Mouse (Mus musculus): ENCODE results near the gene Ttyh1. TPM values are rescaled to one million over a fixed set of nuclear protein-coding genes. Genes with fewer than 3 reads are reported as not detected.
A peak's percentile ranks its signal among the peaks of the same experiment; 100 is the strongest.

Gene Ttyh1
- polyA plus RNA-seq, 1 experiment from 2014 or later = 97.4 TPM

- WGBS = under 1% methylated on average over 70 of the region's 78 CpGs
- H3K9me3 ChIP-seq (ENCODE audit: control insufficient read depth, low read length) = no peaks in the 10 kb centered on the region
- peaks cover 15% of the 10 kb centered on the region for H3K4me1 ChIP-seq (replicated peaks; ENCODE audit: control insufficient read depth, insufficient read depth, low read length)
- peak within 1 kb of the TSS; percentile 98 for H3K4me2 ChIP-seq (ENCODE audit: low read length)
- peak; percentile 99 for ATAC-seq
- peak within 1 kb of the TSS; percentile 98 for H3K27ac ChIP-seq (ENCODE audit: low read length)
- H3K4me3 ChIP-seq (replicated peaks; ENCODE audit: low read length) = peak within 1 kb of the TSS; percentile 64
- H3K36me3 ChIP-seq (ENCODE audit: control insufficient read depth, insufficient read depth) = peaks cover 25% of the 10 kb centered on the region
- no peaks in the 10 kb centered on the region for H3K27me3 ChIP-seq (replicated peaks; ENCODE audit: control insufficient read depth, insufficient read depth, low read length)
- peak within 1 kb of the TSS; percentile 92 for H3K9ac ChIP-seq (replicated peaks; ENCODE audit: low read depth, low read length)
Observed at GRCm38 (mm10) chr7:4136771-4137531, 17.7 kb downstream of the Ttyh1 start, which contains the start of gene Leng8. Leng8 (plus strand) TSS chr7:4137039.

- no peaks in the 10 kb centered on the region for H3K9me3 ChIP-seq (ENCODE audit: control insufficient read depth, low read length)
- H3K4me2 ChIP-seq (ENCODE audit: low read length) = peak overlapping the region; percentile 98
- WGBS = 48% methylated on average over 3 of the region's 3 CpGs
- H3K27me3 ChIP-seq (replicated peaks; ENCODE audit: control insufficient read depth, insufficient read depth, low read length) = no peaks in the 10 kb centered on the region
- H3K9ac ChIP-seq (replicated peaks; ENCODE audit: low read depth, low read length) = peak overlapping the region; percentile 92
- ATAC-seq = no peak
- peaks cover 33% of the 10 kb centered on the region for H3K36me3 ChIP-seq (ENCODE audit: control insufficient read depth, insufficient read depth)
- peak overlapping the region; percentile 98; the same call in 1 of the 2 replicates for H3K27ac ChIP-seq (ENCODE audit: low read length)
- H3K4me1 ChIP-seq (replicated peaks; ENCODE audit: control insufficient read depth, insufficient read depth, low read length) = peaks cover 15% of the 10 kb centered on the region
- H3K4me3 ChIP-seq (replicated peaks; ENCODE audit: low read length) = peak overlapping the region; percentile 64
Observed at GRCm38 (mm10) chr7:4137746-4138145, 18.5 kb downstream of the Ttyh1 start.

- Histone ChIP-seq H3K9me3 (ENCODE audit: control insufficient read depth, low read length) (no peaks in the 10 kb centered on the region), H3K9ac (replicated peaks; ENCODE audit: low read depth, low read length) (peak overlapping the region; percentile 92)
Observed at GRCm38 (mm10) chr7:4138181-4138580, 19.0 kb downstream of the Ttyh1 start.

GRCm38 (mm10) chr7:4138671-4139070 lies 19.5 kb downstream of the Ttyh1 start:
- H3K4me1 ChIP-seq (replicated peaks; ENCODE audit: control insufficient read depth, insufficient read depth, low read length) = peaks cover 15% of the 10 kb centered on the region
- no peak for ATAC-seq
- no peak overlapping the region for H3K4me2 ChIP-seq (ENCODE audit: low read length)
- peaks cover 42% of the 10 kb centered on the region for H3K36me3 ChIP-seq (ENCODE audit: control insufficient read depth, insufficient read depth)
- H3K9ac ChIP-seq (replicated peaks; ENCODE audit: low read depth, low read length) = no peak overlapping the region
- WGBS = 91% methylated on average over 7 of the region's 7 CpGs
- no peak overlapping the region for H3K27ac ChIP-seq (ENCODE audit: low read length)
- no peaks in the 10 kb centered on the region for H3K9me3 ChIP-seq (ENCODE audit: control insufficient read depth, low read length)
- no peaks in the 10 kb centered on the region for H3K27me3 ChIP-seq (replicated peaks; ENCODE audit: control insufficient read depth, insufficient read depth, low read length)
- no peak overlapping the region for H3K4me3 ChIP-seq (replicated peaks; ENCODE audit: low read length)

More at GRCm38 (mm10) chr7:4138181-4138580, 19.0 kb downstream of the Ttyh1 start:
- Histone ChIP-seq H3K27ac (ENCODE audit: low read length) (no peak overlapping the region), H3K4me1 (replicated peaks; ENCODE audit: control insufficient read depth, insufficient read depth, low read length) (peaks cover 15% of the 10 kb centered on the region), H3K4me2 (ENCODE audit: low read length) (peak overlapping the region; percentile 98), H3K27me3 (replicated peaks; ENCODE audit: control insufficient read depth, insufficient read depth, low read length) (no peaks in the 10 kb centered on the region), H3K36me3 (ENCODE audit: control insufficient read depth, insufficient read depth) (peaks cover 37% of the 10 kb centered on the region), H3K4me3 (replicated peaks; ENCODE audit: low read length) (peak overlapping the region; percentile 64)
- ATAC-seq = no peak
- WGBS = 79% methylated on average over 2 of the region's 2 CpGs

GRCm38 (mm10) chr7:4139391-4139790 lies 20.2 kb downstream of the Ttyh1 start:
- Histone ChIP-seq H3K27ac (ENCODE audit: low read length) (no peak overlapping the region), H3K4me1 (replicated peaks; ENCODE audit: control insufficient read depth, insufficient read depth, low read length) (peaks cover 15% of the 10 kb centered on the region), H3K9me3 (ENCODE audit: control insufficient read depth, low read length) (no peaks in the 10 kb centered on the region), H3K4me3 (replicated peaks; ENCODE audit: low read length) (no peak overlapping the region), H3K9ac (replicated peaks; ENCODE audit: low read depth, low read length) (no peak overlapping the region), H3K4me2 (ENCODE audit: low read length) (no peak overlapping the region), H3K36me3 (ENCODE audit: control insufficient read depth, insufficient read depth) (peaks cover 49% of the 10 kb centered on the region), H3K27me3 (replicated peaks; ENCODE audit: control insufficient read depth, insufficient read depth, low read length) (no peaks in the 10 kb centered on the region)
- ATAC-seq = no peak
- 96% methylated on average over 5 of the region's 5 CpGs for WGBS

- no peak overlapping the region for H3K27ac ChIP-seq (ENCODE audit: low read length)
- no peaks in the 10 kb centered on the region for H3K27me3 ChIP-seq (replicated peaks; ENCODE audit: control insufficient read depth, insufficient read depth, low read length)
- H3K4me3 ChIP-seq (replicated peaks; ENCODE audit: low read length) = no peak overlapping the region
- no peak overlapping the region for H3K4me2 ChIP-seq (ENCODE audit: low read length)
- H3K9ac ChIP-seq (replicated peaks; ENCODE audit: low read depth, low read length) = no peak overlapping the region
- no peaks in the 10 kb centered on the region for H3K9me3 ChIP-seq (ENCODE audit: control insufficient read depth, low read length)
- WGBS = 94% methylated on average over 6 of the region's 6 CpGs
- H3K4me1 ChIP-seq (replicated peaks; ENCODE audit: control insufficient read depth, insufficient read depth, low read length) = peaks cover 11% of the 10 kb centered on the region
- H3K36me3 ChIP-seq (ENCODE audit: control insufficient read depth, insufficient read depth) = peaks cover 71% of the 10 kb centered on the region
- no peak for ATAC-seq
Observed at GRCm38 (mm10) chr7:4141648-4142325, 22.6 kb downstream of the Ttyh1 start.

- H3K4me3 ChIP-seq (replicated peaks; ENCODE audit: low read length) = no peak overlapping the region
- ATAC-seq = no peak
- 96% methylated on average over 10 of the region's 10 CpGs for WGBS
- no peak overlapping the region for H3K4me2 ChIP-seq (ENCODE audit: low read length)
- no peaks in the 10 kb centered on the region for H3K27me3 ChIP-seq (replicated peaks; ENCODE audit: control insufficient read depth, insufficient read depth, low read length)
- peaks cover 7% of the 10 kb centered on the region for H3K4me1 ChIP-seq (replicated peaks; ENCODE audit: control insufficient read depth, insufficient read depth, low read length)
- H3K27ac ChIP-seq (ENCODE audit: low read length) = no peak overlapping the region
- H3K9ac ChIP-seq (replicated peaks; ENCODE audit: low read depth, low read length) = no peak overlapping the region
- peaks cover 73% of the 10 kb centered on the region for H3K36me3 ChIP-seq (ENCODE audit: control insufficient read depth, insufficient read depth)
- no peaks in the 10 kb centered on the region for H3K9me3 ChIP-seq (ENCODE audit: control insufficient read depth, low read length)
Observed at GRCm38 (mm10) chr7:4142796-4143445, 23.7 kb downstream of the Ttyh1 start.

GRCm38 (mm10) chr7:4143506-4143905 lies 24.3 kb downstream of the Ttyh1 start:
- WGBS = 95% methylated on average over 19 of the region's 19 CpGs
- Histone ChIP-seq H3K9me3 (ENCODE audit: control insufficient read depth, low read length) (no peaks in the 10 kb centered on the region), H3K4me3 (replicated peaks; ENCODE audit: low read length) (no peak overlapping the region), H3K9ac (replicated peaks; ENCODE audit: low read depth, low read length) (no peak overlapping the region), H3K27me3 (replicated peaks; ENCODE audit: control insufficient read depth, insufficient read depth, low read length) (no peaks in the 10 kb centered on the region), H3K4me2 (ENCODE audit: low read length) (no peak overlapping the region), H3K27ac (ENCODE audit: low read length) (no peak overlapping the region), H3K4me1 (replicated peaks; ENCODE audit: control insufficient read depth, insufficient read depth, low read length) (peaks cover 6% of the 10 kb centered on the region), H3K36me3 (ENCODE audit: control insufficient read depth, insufficient read depth) (peaks cover 73% of the 10 kb centered on the region)
- ATAC-seq = no peak

GRCm38 (mm10) chr7:4144046-4144445 lies 24.8 kb downstream of the Ttyh1 start:
- Histone ChIP-seq H3K4me1 (replicated peaks; ENCODE audit: control insufficient read depth, insufficient read depth, low read length) (peaks cover 10% of the 10 kb centered on the region), H3K9ac (replicated peaks; ENCODE audit: low read depth, low read length) (no peak overlapping the region), H3K36me3 (ENCODE audit: control insufficient read depth, insufficient read depth) (peaks cover 70% of the 10 kb centered on the region), H3K4me2 (ENCODE audit: low read length) (no peak overlapping the region), H3K27me3 (replicated peaks; ENCODE audit: control insufficient read depth, insufficient read depth, low read length) (no peaks in the 10 kb centered on the region), H3K9me3 (ENCODE audit: control insufficient read depth, low read length) (no peaks in the 10 kb centered on the region), H3K27ac (ENCODE audit: low read length) (no peak overlapping the region), H3K4me3 (replicated peaks; ENCODE audit: low read length) (no peak overlapping the region)
- no peak for ATAC-seq
- WGBS = 95% methylated on average over 13 of the region's 13 CpGs

Data from forebrain, embryonic 16.5 days (tissue).